Mouse (Mus musculus) large intestine, adult 2 months (tissue): ENCODE results near the gene Arhgap44. TPM values are rescaled to one million over a fixed set of nuclear protein-coding genes. Genes with fewer than 3 reads are reported as not detected.

Source experiments
- DNase-seq: peaks from one replicate; pipeline ENCODE4 v3.0.0-alpha.2; 2012; ENCODE audit warnings: low read depth, low spot score
- WGBS: fragments of 180-500 bp; shearing (Covaris S2); methylation state at CpG from one replicate; pipeline ENCODE4 v1.1.7; 2018; 5-methylcytosine and 5-hydroxymethylcytosine counted together
- polyA plus RNA-seq: library from polyadenylated mRNA; depleted of rRNA; stranded (reverse); fragments of >200 nt; gene quantifications from 2 replicates; pipeline ENCODE4 v1.2.3, GENCODE M21; 2012; rRNA removed

The Arhgap44 gene
- polyA plus RNA-seq = 1.1 and 1.6 TPM in 2 replicates

DNA sequence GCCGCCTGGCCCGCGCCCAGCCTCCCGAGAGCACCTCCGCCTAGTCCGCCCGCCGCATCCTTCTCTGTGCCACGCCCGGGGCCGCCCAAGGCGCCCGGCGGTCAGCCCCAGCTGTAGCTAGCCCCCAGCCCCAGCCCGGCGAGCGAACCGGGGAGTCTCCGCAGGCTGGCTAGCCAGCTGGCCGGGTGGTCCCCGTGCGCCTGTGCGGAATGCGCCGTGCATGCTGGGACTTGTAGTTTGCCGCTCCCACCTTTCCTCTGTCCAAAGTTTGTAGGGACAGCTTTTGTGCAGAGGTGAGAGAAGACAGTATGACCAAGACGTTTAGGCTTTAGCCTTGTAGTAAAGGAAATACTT, at the start of gene Arhgap44:
Gene Arhgap44 (minus strand): TSS at position 195 of the 354 bp plus-strand sequence.
- DNase-seq = no peak

GRCm38 (mm10) chr11:65211701-65212100, 48.9 kb upstream of the Arhgap44 start:
- DNase-seq = no peak
- WGBS = 55% methylated on average over 6 of the region's 6 CpGs

More for the DNA sequence above, at the start of gene Arhgap44:
- 1% methylated on average over 27 of the region's 27 CpGs for WGBS

GRCm38 (mm10) chr11:65209441-65209840, 46.7 kb upstream of the Arhgap44 start:
- WGBS = 50% methylated on average over 6 of the region's 6 CpGs
- DNase-seq = no peak

DNA sequence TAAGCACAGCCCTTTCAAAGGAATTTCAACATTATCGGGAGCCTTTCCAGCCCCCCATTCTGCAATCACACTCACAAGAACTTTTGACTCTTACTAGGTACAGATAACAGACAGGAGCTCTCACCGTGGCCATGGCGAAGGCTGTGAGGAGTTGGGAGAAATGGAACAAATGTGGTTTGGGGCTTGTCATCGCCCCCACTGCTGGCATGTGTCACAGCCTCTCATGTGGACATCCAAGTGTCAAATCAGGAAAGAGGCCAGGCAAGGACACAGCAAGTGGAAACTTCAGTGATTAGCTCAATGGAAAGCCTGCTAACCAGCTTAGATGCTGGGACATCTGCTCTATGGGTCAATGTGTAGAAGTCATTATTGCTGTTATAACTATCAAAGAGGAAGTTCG, 42.5 kb upstream of the Arhgap44 start:
- WGBS = 81% methylated on average over 5 of the region's 5 CpGs
- no peak for DNase-seq

- 84% methylated on average over 13 of the region's 13 CpGs for WGBS
- no peak for DNase-seq
Measured at GRCm38 (mm10) chr11:65204651-65205050, 41.9 kb upstream of the Arhgap44 start.

GRCm38 (mm10) chr11:65203020-65203419, 40.3 kb upstream of the Arhgap44 start:
- 65% methylated on average over 1 of the region's 1 CpGs for WGBS
- DNase-seq = no peak

DNA sequence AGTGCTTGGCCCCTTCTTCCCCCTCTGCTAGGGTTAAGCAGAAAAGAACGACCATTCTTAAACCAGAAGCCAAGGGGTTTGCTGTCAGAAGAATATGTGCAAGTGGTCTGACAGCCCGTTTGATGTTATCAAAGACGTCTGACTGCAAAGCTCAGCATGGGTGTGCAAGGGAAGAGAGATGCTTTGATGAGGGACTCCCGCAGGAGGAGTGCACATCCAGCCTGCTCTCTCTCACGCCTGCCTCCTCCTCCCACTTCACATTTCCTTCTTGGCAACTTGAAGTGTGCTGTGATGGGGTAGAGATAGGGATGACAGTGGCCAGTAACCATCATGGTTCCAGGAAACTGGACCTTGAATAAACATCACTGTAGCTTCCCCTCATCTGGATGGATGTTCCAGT, 39.5 kb upstream of the Arhgap44 start:
- 59% methylated on average over 5 of the region's 5 CpGs for WGBS

GRCm38 (mm10) chr11:65198026-65198425, 35.3 kb upstream of the Arhgap44 start:
- DNase-seq = no peak
- 77% methylated on average over 3 of the region's 3 CpGs for WGBS

More for the DNA sequence above, 39.5 kb upstream of the Arhgap44 start:
- no peak for DNase-seq

DNA sequence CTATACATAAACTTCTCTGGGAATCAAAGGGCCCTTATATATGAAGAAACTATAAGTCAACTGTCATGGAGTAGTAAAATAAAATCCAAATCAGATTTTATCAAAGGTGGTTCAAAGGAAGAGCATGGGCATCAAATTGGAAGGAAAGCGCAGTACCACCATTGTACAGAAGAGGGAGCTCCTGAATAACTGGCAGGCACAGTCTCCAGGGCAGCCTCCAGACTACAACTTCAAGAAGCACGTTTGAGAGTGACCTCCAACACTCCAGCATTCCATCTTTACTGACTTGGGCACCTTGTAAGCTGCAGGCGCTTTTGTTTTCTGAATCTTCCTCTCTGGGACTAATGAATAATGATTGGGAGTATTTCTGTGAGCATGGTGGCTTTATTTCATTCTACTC, 34.5 kb upstream of the Arhgap44 start:
- peak; percentile 28 for DNase-seq
- 7% methylated on average over 3 of the region's 3 CpGs for WGBS

- WGBS = 75% methylated on average over 12 of the region's 12 CpGs
- DNase-seq = no peak
Measured at GRCm38 (mm10) chr11:65186974-65187373, 24.2 kb upstream of the Arhgap44 start.

- WGBS = 91% methylated on average over 1 of the region's 1 CpGs
- DNase-seq = no peak
Measured at GRCm38 (mm10) chr11:65185114-65185513, 22.4 kb upstream of the Arhgap44 start.

DNA sequence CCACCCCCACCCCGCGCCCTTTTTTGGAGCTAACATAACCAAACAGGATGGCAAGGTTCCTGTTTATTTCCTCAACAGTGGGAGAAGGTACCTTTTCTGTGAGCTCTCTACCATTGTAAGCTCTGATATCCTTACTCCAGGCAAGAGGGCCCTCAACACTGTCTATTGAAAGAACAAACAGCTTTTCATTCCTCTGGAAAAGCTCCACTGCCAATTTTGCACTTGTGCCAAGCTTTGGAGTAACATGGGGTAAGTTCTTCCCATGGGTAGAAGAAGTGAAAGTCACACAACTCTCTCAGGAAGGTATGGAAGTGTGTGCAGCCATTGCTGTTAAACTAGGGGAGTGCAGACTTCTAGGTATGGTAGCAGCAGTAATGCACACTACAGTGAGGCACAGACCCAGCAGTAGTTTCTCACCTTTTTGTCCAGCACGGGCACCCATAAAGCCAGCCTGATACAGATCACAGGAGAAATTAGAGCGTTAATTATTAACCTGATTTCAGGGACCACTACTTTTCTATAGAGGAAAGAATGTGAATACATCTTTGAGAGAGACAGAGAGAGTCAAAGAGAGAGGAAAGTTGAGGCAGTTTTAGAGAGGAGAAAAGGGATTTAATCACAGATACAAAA, 7.5 kb upstream of the Arhgap44 start:
- DNase-seq = no peak
- WGBS = 76% methylated on average over 4 of the region's 4 CpGs

DNA sequence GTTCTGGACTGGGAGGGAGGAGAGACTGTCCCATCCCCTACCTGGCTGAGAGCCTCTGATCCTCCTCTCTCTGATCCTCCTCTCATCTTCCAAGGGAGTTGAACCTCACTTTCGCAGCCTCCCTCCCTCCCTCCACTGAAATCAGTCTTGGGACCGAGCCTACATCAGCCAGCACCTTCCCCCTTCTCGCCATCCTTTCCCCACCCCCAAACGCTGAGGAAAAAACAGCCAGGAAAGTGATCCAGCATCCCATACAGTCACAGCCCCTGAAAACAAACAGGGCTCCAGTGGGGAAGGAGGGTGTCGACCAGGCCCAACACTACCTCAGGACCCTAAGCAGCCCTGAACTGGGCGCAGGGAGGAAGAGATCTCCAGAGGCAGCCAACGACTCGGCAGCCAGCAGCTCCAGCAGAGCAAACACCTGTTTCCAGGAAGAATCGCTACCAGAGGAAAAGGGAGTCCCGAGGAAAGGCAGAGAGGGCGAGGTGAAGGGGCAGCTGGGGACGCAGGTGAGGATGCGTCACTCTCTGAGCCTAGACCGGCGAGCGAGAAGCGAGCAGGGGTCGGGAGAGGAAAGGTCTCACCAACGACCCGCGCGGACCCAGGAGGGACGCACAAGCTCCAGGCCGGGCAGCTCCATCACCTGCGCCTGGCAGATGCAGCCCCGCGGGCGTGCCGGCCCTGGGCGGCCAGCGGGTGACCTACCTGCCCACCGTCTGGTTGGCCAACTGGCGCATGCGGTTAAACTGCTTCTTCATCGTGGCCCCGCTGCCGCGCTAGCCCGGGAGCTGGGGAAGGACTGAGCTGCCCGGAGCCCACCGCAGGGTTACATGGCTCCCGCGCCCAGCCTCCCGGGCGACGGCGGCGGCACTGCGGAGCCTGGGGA, 637 bp downstream of the Arhgap44 start:
- 4% methylated on average over 49 of the region's 49 CpGs for WGBS
- DNase-seq = no peak

GRCm38 (mm10) chr11:65160991-65161880, 1.5 kb downstream of the Arhgap44 start:
- DNase-seq = no peak

GRCm38 (mm10) chr11:65159791-65160190, 3.0 kb downstream of the Arhgap44 start, which contains the start of gene 1700086D15Rik:
1700086D15Rik (minus strand) TSS chr11:65159891.
- WGBS = 87% methylated on average over 5 of the region's 5 CpGs
- DNase-seq = no peak

More at GRCm38 (mm10) chr11:65160991-65161880, 1.5 kb downstream of the Arhgap44 start:
- 44% methylated on average over 7 of the region's 7 CpGs for WGBS

DNA sequence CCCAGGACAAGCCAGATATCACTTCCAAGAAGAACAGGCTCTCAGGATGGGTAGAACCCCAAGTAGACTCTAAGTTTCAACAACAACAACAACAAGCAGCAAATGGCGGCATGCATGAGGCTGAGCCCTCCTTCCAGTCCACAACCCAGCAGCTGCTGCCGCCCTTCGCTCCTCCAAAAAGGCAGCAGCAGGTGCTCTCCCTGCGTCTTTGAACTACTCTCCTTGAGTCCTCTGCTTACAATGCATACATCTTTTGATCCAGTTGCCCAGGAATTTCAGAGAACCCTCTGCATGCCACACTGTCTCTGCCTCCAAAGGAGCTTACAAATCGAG, 4.1 kb downstream of the Arhgap44 start:
- DNase-seq = no peak
- WGBS = 94% methylated on average over 5 of the region's 5 CpGs

DNA sequence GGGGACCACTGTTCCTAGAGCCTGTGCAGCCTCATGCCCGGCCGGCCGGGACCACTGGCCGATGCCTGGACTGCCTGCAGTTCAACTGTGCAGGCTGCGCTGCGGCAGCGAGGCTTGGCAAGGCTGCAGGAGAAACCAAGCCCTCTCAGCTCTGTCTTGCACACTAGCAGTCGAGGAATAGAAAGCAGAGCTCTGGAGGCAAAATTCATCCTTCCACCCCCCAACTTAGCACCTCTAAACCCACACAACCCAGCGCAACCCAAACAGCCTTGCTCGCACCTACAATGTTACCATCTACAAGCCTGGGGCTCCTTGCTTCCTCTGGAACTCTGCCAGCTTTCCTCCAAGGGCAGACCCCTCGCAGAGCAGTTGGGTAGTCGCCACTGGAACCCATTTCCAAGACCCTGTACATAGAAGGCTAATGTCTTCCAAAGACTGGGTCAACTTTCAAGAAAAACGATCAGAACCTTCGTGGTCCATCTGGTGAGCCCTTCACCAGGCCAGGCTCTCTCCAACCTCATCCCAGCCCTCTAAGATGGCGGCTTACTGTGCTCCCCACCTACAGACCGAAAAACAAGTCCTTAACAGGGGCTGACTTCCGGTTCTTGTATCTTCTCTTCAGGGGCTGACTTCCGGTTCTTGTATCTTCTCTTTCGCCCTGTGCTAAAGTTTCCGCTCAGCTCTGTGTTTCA, 4.6 kb downstream of the Arhgap44 start:
- no peak for DNase-seq
- 89% methylated on average over 20 of the region's 20 CpGs for WGBS

DNA sequence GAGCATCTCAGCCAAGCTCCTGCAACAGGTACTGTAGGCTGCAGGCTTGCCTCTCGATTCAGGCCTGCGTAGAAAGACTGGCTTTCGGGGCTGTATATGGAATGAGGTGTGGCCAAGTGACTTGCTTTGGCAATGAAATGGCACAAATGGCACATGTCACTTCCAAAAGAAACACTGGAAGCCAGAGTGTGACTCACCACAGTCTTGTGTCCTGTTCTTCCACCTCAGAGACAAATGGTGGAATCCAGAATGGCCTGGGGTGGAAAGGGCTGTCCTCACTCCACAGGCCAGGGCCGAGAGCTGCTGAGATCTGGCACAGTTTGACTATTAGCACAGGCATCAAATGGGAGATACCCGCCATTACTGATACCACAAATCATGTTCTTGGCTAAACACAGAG, 9.8 kb downstream of the Arhgap44 start:
- WGBS = 87% methylated on average over 5 of the region's 5 CpGs
- DNase-seq = no peak

- DNase-seq = no peak
- WGBS = 77% methylated on average over 7 of the region's 7 CpGs
Measured at GRCm38 (mm10) chr11:65148441-65148840, 14.3 kb downstream of the Arhgap44 start.
